Mouse (Mus musculus) forebrain, embryonic 14.5 days (tissue): ENCODE results near the gene Lipa. TPM values are rescaled to one million over a fixed set of nuclear protein-coding genes. Genes with fewer than 3 reads are reported as not detected.

Experiments used
- ATAC-seq: fragments of 200-750 bp; cut with Nextera tagmentation; 2 replicates; pipeline ENCODE4 v1.8.0; 2017; ENCODE audit warnings: mild to moderate bottlenecking, moderate library complexity
- DNase-seq: peaks from one replicate; pipeline ENCODE4 v3.0.0-alpha.2; 2015; ENCODE audit warnings: low spot score
- H3K27ac ChIP-seq: fragments of 300-500 bp; sonication (generic); 2 replicates; pipeline ENCODE4 v1.5.1; 2014; ENCODE audit warnings: low read depth, mild to moderate bottlenecking, control low read depth, low read length, moderate library complexity
- H3K27me3 ChIP-seq: fragments of 300-500 bp; sonication (generic); replicated peaks from 2 replicates; pipeline ENCODE4 v1.6.1; 2014; ENCODE audit warnings: low read length, control low read depth, mixed read lengths; ENCODE audit not compliant: control insufficient read depth, insufficient read depth
- H3K36me3 ChIP-seq: fragments of 300-500 bp; sonication (generic); 2 replicates; pipeline ENCODE4 v1.6.1; 2014; ENCODE audit warnings: low read length, control low read depth; ENCODE audit not compliant: control insufficient read depth, insufficient read depth
- H3K4me1 ChIP-seq: fragments of 300-500 bp; sonication (generic); 2 replicates; pipeline ENCODE4 v1.6.1; 2014; ENCODE audit warnings: antibody characterized with exemption, low read length, control low read depth; ENCODE audit not compliant: control insufficient read depth, insufficient read depth
- H3K4me2 ChIP-seq: fragments of 300-500 bp; sonication (generic); 2 replicates; pipeline ENCODE4 v1.6.1; 2014; ENCODE audit warnings: mild to moderate bottlenecking, control low read depth, low read length
- H3K4me3 ChIP-seq: fragments of 300-500 bp; sonication (generic); 2 replicates; pipeline ENCODE4 v1.5.1; 2014; ENCODE audit warnings: low read depth, low read length, control low read depth
- H3K9ac ChIP-seq: fragments of 300-500 bp; sonication (generic); 2 replicates; pipeline ENCODE4 v1.6.1; 2014; ENCODE audit warnings: mild to moderate bottlenecking, low read length, control low read depth, moderate library complexity
- H3K9me3 ChIP-seq: fragments of 300-500 bp; sonication (generic); replicated peaks from 2 replicates; pipeline ENCODE4 v1.6.1; 2016; ENCODE audit warnings: low read length, control low read depth, mixed read lengths; ENCODE audit not compliant: control insufficient read depth
- WGBS: fragments of 180-500 bp; shearing (Covaris S2); extraction: QIAGEN DNeasy Blood & Tissue Kit; methylation state at CpG from one replicate; pipeline ENCODE4 v1.1.7; 2014; 5-methylcytosine and 5-hydroxymethylcytosine counted together
- polyA plus RNA-seq: library from polyadenylated mRNA; unstranded; fragments of >200 nt; fragmentation: Nextera tagmentation; extraction: Ambion mirVana; gene quantifications from 2 replicates; pipeline ENCODE4 v1.2.1, GENCODE M21; 2014

The Lipa gene
- polyA plus RNA-seq, 1 experiment from 2014 or later: 18.5 TPM

DNA sequence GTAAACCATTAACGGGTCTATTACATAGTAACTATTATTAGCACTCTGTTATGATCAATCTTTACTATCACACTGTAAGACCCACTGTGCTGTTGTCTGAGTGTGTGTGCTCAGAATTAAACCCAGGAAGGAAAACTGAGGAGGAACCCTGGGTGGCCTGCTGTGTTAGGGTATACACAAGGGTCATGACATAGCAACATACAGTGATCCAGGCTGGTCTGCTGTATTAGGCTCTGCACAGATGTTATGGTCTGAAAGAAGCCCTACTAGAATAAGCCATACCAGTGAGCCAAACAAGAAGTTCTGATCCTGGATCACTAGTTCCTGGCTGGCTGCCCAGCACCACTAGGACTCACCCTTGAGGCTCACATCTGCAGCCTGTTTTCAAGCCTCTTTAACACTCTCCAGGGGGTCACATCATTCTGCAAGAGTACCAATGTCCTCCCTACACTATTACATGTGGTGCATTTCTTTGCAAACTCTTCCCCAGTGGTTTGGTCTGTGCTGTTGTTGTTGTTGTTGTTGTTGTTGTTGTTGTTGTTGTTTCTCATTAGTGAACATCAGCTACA, 65.7 kb downstream of the Lipa start:
- Histone ChIP-seq H3K9me3 (no peaks in the 10 kb centered on the region), H3K4me2 (no peak overlapping the region), H3K27ac (no peak overlapping the region), H3K9ac (no peak overlapping the region), H3K4me3 (no peak overlapping the region), H3K4me1 (no peaks in the 10 kb centered on the region), H3K36me3 (no peaks in the 10 kb centered on the region), H3K27me3 (no peaks in the 10 kb centered on the region)
- no peak for DNase-seq
- WGBS: 91% methylated on average over 1 of the region's 1 CpGs
- no peak for ATAC-seq

DNA sequence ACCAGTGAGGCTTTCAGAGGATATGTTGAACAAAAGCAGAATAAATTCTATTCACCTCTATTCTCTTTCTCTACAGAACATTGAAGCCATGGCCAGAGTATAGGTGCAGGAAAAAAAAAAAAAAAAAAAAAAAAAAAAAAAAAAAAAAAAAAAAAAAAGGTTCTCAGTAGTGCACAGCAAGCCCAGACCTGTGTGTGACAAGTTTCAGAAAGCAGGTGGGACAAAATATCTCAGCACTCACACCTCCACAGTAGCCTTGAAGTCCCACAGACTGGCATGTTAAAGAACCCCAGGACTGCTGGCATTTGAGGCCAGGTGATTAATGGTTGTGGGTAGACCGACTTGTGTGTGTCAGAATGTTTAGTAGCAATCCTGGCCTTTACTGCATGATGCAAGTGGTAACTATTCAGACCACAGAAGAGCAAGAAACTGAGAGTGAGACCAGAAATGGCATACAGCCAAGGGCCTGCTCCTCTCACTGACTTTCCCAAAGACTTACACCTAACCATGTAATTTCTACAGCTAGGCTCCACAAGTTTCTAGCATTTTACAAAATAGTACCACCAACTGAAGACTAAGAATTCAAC, 76.4 kb downstream of the Lipa start:
- Histone ChIP-seq H3K27me3 (no peaks in the 10 kb centered on the region), H3K4me1 (no peaks in the 10 kb centered on the region), H3K9ac (no peak overlapping the region), H3K36me3 (no peaks in the 10 kb centered on the region), H3K4me3 (no peak overlapping the region), H3K27ac (no peak overlapping the region), H3K4me2 (no peak overlapping the region), H3K9me3 (no peaks in the 10 kb centered on the region)
- 83% methylated on average over 1 of the region's 1 CpGs for WGBS
- ATAC-seq (no peak), DNase-seq (no peak)

DNA sequence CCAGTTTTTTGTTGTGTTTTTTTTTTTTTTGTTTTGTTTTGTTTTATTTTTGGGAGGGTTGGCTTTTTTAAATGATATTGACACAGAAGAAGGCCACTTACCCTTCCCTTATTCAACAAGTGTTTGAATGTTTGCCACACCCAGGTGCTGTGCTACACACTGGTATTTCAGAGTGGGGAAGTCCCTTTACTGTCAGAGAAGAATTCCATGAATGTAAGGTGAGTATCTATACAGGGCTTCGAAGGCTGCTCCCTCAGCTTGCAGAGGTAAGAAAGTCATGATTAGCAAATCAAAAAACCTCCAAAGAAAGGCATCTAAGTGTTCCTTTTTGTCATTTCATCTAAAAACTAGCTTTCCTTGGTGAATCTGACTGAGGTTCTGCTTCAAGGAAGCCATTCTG, 78.4 kb downstream of the Lipa start:
- Histone ChIP-seq H3K4me1 (no peaks in the 10 kb centered on the region), H3K27ac (no peak overlapping the region), H3K4me3 (no peak overlapping the region), H3K27me3 (no peaks in the 10 kb centered on the region), H3K36me3 (no peaks in the 10 kb centered on the region), H3K4me2 (no peak overlapping the region), H3K9ac (no peak overlapping the region), H3K9me3 (no peaks in the 10 kb centered on the region)
- ATAC-seq (no peak), DNase-seq (no peak)
- 94% methylated on average over 1 of the region's 1 CpGs for WGBS

DNA sequence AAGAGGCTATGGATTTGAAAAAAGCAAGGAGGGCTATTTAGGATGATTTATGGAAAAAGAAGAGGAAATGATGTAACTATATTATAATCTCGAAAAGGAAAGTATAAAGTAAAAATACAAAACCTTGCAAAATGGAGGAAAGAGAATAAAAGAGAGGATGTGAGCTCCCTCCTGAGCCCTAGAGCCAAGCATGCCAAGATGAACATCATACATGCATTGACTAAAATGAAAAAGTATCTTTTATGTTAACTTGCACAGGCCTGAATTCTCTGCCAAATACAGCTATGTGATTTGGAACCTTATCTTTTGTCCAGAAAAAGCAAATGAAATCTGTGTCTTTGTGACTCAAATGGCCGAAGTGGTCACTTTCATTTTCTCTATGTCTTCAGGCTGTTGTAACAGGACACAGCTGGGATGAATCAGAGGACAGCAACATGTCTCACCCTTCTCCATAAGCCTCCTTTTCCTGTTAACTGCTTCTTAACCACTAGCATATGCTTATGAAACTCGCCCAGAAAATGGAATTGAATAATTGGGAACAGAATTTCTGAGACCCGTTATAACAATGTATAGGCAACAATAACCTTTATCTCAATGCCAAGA, 81.8 kb downstream of the Lipa start:
- Histone ChIP-seq H3K4me2 (no peak overlapping the region), H3K9ac (no peak overlapping the region), H3K4me1 (no peaks in the 10 kb centered on the region), H3K4me3 (no peak overlapping the region), H3K9me3 (no peaks in the 10 kb centered on the region), H3K36me3 (no peaks in the 10 kb centered on the region), H3K27ac (no peak overlapping the region), H3K27me3 (no peaks in the 10 kb centered on the region)
- DNase-seq (no peak), ATAC-seq (no peak)
- WGBS: 82% methylated on average over 4 of the region's 4 CpGs

- Histone ChIP-seq H3K9me3 (no peaks in the 10 kb centered on the region), H3K4me3 (no peak overlapping the region), H3K27ac (no peak overlapping the region), H3K4me2 (no peak overlapping the region), H3K9ac (no peak overlapping the region), H3K36me3 (no peaks in the 10 kb centered on the region), H3K27me3 (no peaks in the 10 kb centered on the region), H3K4me1 (no peaks in the 10 kb centered on the region)
- 90% methylated on average over 3 of the region's 3 CpGs for WGBS
- no peak for DNase-seq
- no peak for ATAC-seq
These were observed 82.5 kb downstream of the Lipa start for GRCm38 (mm10) chr19:34444785-34445184.

Other genes with a start within 250 kb of the Lipa start
- gene Fas, start 236.8 kb downstream of the Lipa start, polyA plus RNA-seq: 0.28 and 0.33 TPM in 2 replicates
- 0.24 and 0.31 TPM in 2 replicates for gene Ch25h, start 52.3 kb downstream of the Lipa start, polyA plus RNA-seq
- gene Ifit2, start 23.2 kb upstream of the Lipa start, polyA plus RNA-seq: 8.3 and 8.4 TPM in 2 replicates
- gene Ifit3, start 56.1 kb upstream of the Lipa start, polyA plus RNA-seq: 0.59 and 1.2 TPM in 2 replicates
- gene Ifit1bl1, start 74.5 kb upstream of the Lipa start, polyA plus RNA-seq: 0.33 and 0.85 TPM in 2 replicates
- gene Ifit3b, start 80.5 kb upstream of the Lipa start, polyA plus RNA-seq: not detected in 2 replicates
- gene Ifit1bl2, start 113.3 kb upstream of the Lipa start, polyA plus RNA-seq: 0.10 and 0.41 TPM in 2 replicates
- gene Ifit1, start 113.4 kb upstream of the Lipa start, polyA plus RNA-seq: 0.38 TPM in 1 of 2 replicates, not detected in the other
- 2.6 and 3.3 TPM in 2 replicates for gene Slc16a12, start 219.8 kb upstream of the Lipa start, polyA plus RNA-seq